Mouse (Mus musculus) left cerebral cortex, adult 18-20 months (tissue): ENCODE measurements around the gene Myo9b. TPM values are rescaled to one million over a fixed set of nuclear protein-coding genes. Genes with fewer than 3 reads are reported as not detected.
"Not testable (repeated sequence)": the region's sequence is repeated elsewhere in the genome, so short reads cannot be mapped to it uniquely, and the experiment has no call there.

Experiments used
- DNase-seq, 2 experiments: peaks; one replicate each; pipeline ENCODE4 v3.0.0; 2021 to 2022; ENCODE audit warnings: low spot score in 2 of 2, mixed read lengths in 1 of 2
- long read RNA-seq, 2 experiments: library from polyadenylated mRNA; stranded (forward); transcript quantifications; one replicate each; pipeline ENCODE4 v2.0.0; 2021
- total RNA-seq, 2 experiments: library from RNA; stranded (reverse); gene quantifications; 2 replicates each; pipeline ENCODE4 v1.2.3; 2021

Myo9b gene
- total RNA-seq: 10 to 100 TPM; 30.1 to 30.9 TPM
- long read RNA-seq, experiment 1, partial matches to known transcripts: 24 of 48 reads
- long read RNA-seq, experiment 1, other reads (novel, unspliced or antisense): 24 of 48 reads
- long read RNA-seq, experiment 2, partial matches to known transcripts: 12 of 19 reads
- long read RNA-seq, experiment 2, other reads (novel, unspliced or antisense): 7 of 19 reads

GRCm38 (mm10) chr8:71272286-71273150 is at the start of gene Myo9b, which contains the start of gene Haus8:
TSS of gene Myo9b (plus strand) at chr8:71272714.
TSS of gene Haus8 (minus strand) at chr8:71272934.
- DNase-seq: peak; percentile 94 to 96

GRCm38 (mm10) chr8:71224560-71224959 is 48.0 kb upstream of the Myo9b start:
- DNase-seq: no peak

DNA sequence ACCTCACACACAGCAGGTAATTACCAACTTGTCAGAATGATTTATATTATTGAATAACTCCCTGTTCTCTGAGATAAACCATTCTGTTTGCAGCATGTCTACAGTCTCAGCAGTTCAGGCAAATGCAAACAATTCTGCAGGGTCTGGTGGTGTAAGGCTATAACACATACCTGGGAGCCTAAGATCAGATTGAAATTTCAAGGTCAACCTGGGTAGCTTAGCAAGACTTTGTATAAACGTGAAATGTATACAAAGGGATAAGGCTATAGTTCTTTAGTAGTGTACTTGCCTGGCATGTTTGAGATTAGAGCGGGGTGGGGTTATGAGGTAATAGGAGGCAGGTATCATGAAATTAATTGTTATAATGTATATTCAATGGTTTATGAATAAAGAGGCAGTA is 29.8 kb upstream of the Myo9b start:
- DNase-seq: no peak

GRCm38 (mm10) chr8:71248203-71248602 is 24.3 kb upstream of the Myo9b start:
- no peak for DNase-seq

DNA sequence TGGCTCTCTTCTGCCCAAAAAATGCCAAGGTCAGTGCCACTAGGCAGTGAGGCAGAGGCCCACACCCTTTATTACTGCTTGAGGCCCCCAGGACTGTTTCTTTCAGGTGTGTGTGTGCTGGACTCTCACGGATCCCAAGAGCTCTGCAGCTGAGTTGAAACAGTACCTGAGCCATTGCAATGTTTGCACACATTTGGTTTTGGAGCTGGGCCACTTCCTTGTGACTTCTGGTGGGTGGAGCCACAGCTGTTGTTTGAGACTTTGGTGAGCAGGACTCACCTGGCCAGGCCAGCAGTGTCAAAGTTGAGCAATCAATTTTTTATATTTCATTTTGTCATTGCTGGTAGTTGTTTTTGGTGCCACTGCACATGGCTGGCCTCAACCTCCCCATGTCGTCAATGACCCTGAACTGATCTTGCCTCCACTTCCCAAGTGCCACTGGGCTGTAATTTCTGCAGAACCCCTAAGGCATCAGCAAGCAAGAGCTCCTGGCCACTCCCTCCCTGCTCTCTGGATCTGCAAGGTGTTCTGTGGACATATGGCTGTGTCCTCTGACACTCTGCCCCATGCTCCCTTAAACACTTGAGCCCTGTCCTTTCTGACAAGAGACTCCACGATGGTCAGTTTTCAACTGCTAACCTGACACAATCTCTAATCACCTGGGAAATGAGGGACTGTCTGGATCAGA is 15.8 kb upstream of the Myo9b start:
- no peak for DNase-seq

DNA sequence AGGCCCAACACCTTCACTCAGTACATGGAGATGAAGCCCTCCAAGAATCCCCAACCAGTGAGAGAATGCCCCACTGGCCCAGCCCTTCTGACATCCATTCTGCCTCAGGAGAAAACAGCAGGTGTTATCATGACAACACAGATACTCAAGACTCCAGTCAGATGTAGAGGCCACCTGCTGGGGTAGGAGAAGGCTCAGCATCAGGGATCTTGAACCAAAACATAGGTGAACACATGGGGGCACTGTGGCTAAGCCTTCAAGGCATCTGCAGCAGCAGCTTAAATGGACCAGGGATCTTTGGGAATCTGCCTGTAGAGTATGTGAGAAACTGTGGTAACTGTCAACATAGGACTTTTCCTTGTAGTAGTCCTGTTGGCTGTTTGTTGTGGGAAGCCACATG is 11.3 kb upstream of the Myo9b start:
- DNase-seq: peak in 1 of 2 experiments; percentile 25

DNA sequence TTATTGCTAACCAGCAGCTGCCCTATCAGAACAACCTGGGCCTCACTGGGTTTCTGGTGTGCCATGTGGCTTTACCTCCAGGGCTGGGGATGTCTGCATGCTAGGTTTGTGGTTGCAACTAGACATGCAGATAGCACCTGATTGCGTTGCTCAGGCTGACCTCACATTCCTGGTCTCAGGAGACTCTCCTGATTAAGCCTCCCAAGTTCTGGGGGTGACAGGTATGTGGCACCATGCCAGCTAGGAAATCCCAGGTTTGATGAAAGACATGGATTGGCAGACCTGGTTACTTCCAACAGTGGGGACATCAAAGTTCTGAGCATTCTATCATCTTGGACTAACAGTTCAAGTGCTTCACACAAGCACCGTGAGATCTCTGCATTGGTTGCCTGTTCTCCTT is 4.8 kb upstream of the Myo9b start:
- DNase-seq: no peak

DNA sequence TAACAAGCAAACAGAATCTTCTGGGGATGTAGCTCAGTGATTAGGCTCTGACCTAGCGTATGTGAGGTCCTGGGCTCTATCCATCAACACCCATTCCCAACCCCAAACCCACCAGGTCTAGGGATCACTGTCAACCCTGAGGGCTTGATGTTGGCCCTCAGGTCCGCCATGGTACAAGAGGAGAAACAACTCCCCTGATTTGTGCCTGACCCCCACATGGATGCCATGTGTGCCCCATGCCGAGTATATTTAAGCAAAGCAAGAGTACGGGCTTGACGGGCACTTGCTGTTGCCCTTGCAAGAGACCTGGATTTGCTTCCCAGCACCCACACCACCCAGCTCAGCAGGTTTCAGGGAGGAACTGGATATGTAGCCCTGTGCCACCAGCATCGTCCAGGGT is 4.2 kb upstream of the Myo9b start:
- not testable (repeated sequence) for DNase-seq

GRCm38 (mm10) chr8:71271630-71272029 is 884 bp upstream of the Myo9b start:
- DNase-seq: no peak

- peak; percentile 50 to 63 for DNase-seq
Observed at GRCm38 (mm10) chr8:71273151-71273510, 617 bp downstream of the Myo9b start.

DNA sequence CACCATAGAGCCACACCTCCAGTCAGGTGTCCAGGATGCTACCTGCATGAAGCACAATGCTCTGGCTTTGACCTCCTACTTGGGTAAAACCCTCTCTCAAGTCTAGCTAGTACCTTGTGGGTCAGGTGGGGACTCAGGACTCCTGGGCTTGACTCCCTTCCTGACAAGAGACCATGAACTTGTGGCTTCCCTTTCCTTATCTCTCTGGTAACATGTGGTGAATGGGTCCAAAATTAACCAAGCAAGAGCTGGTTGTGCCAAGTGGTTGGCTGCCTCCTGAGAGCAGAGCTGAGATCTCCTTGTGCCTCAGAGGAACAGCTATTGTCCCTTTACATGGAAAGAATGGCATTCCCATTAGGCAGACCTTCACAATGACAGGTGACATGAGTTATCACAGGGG is 2.0 kb downstream of the Myo9b start:
- no peak for DNase-seq

GRCm38 (mm10) chr8:71276166-71276565 is 3.7 kb downstream of the Myo9b start:
- DNase-seq: no peak

DNA sequence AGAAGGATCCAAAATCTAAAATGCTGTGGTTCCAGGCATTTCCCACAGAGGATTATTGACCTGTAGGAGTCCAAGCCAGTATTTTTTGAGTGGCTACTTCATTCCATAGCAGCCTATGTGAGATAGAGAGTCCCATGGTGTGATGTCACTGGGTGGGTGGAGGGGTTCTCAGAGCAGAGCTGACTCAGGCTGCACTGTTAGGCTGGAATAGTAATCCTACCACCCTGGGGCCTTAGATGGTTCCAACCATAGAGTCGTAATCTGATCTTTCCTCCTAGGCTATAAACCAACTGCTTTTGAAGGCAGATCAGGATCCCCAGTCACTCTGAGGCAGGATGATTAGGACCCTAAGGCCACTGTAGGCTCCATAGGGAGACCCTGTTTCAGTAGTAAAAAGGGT is 6.9 kb downstream of the Myo9b start:
- DNase-seq: not testable (repeated sequence)

GRCm38 (mm10) chr8:71281731-71282130 is 9.2 kb downstream of the Myo9b start:
- DNase-seq: not testable (repeated sequence)

DNA sequence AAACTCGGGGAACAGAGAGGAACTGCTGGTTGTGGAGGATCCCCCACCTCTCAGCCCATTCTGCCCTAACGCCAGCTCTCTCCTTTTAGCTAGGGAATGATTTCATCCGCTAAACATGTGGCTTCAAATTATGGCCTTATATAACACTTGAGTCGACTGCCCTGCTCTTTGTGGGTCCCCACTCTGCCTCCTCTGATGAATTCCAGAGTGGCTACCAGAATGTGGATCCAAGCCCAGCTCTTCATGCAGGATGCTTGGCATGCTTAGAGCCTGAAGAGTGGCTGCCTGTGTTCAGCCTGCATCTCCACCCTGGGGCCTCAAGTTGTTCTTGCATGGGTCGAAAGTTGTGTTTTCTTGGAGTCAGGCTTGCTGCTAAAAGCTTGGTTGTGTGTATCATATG is 10.1 kb downstream of the Myo9b start:
- no peak for DNase-seq

DNA sequence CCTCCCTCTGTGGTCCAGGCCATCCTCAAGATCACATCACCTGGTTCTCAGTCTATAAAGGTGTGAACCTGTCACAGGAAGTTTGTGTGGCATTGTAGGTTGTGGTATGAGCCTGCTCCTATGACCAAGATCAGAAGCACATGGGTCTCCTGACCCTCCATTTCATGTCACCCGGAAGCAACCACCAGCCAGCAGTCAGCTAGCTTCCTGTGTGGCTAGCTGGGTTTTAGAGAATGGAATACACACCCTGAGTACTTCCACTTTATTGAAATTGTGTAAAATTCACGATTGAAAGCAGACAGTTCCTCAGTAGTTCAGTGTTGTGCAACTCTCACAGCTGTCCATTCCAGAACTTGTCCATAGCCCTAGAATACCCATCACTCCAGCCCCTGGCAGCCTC is 13.7 kb downstream of the Myo9b start:
- not testable (repeated sequence) for DNase-seq

- DNase-seq: no peak
Observed at GRCm38 (mm10) chr8:71288441-71288949, 16.0 kb downstream of the Myo9b start.

GRCm38 (mm10) chr8:71289098-71289497 is 16.6 kb downstream of the Myo9b start:
- no peak for DNase-seq

DNA sequence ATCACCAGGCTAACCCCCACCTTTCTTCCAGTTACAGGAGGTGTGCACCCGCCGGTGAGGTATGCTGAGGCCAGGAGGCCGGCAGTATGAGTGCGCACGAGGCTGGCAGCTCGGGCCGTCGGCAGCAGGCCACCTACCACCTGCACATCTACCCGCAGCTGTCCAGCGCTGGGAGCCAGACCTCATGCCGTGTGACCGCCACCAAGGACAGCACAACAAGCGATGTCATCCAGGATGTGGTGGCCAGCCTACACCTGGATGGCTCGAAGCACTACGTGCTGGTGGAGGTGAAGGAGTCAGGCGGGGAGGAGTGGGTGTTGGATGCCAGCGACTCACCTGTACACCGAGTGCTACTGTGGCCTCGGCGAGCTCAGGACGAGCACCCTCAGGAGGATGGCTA is 17.7 kb downstream of the Myo9b start:
- DNase-seq: no peak

DNA sequence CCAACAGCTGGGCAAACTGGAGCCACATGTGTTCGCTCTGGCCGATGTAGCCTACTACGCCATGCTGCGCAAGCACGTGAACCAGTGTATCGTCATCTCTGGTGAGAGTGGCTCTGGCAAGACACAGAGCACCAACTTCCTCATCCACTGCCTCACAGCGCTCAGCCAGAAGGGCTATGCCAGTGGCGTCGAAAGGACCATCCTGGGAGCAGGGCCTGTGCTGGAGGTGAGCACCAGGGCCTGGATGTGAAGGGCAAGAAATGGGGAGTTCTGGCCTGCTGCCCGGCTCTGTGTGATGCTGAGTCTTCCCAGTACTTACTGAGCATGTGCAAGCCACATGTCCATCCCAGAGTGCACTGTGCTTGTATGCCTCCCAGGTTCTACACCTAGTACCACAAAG is 18.4 kb downstream of the Myo9b start:
- no peak for DNase-seq

DNA sequence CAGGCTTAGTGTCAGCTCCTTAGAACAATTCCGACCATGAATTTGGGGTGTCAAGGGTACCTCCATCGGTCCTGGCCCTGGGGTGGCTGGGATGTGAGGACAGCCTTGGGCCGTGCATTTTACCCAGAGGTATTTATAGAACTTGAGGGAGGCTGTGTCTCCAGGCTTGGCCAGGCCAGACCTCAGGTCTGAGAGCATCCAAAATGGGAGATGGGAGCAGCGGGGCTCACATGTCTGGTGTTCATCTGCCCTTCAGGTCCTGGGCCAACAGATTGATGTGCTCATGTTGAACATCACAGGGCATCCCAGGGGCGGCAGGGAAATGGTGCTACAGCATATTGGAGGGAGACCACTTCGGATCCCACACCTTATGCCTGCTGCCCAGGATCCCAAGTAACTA is 18.8 kb downstream of the Myo9b start:
- DNase-seq: no peak

GRCm38 (mm10) chr8:71293930-71294329 is 21.4 kb downstream of the Myo9b start:
- not testable (repeated sequence) for DNase-seq
